Mouse (Mus musculus) hindbrain, embryonic 15.5 days (tissue): ENCODE data around the gene Olfr612. TPM values are rescaled to one million over a fixed set of nuclear protein-coding genes. Genes with fewer than 3 reads are reported as not detected.
"Not testable (repeated sequence)": the region's sequence is repeated elsewhere in the genome, so short reads cannot be mapped to it uniquely, and the experiment has no call there.

Source experiments
- ATAC-seq: fragments of 200-750 bp; cut with Nextera tagmentation; 2 replicates; pipeline ENCODE4 v1.8.0; 2017; ENCODE audit warnings: low read depth, moderate number of reproducible peaks, moderate TSS enrichment; ENCODE audit not compliant: low FRiP score
- H3K27ac ChIP-seq: fragments of 300-500 bp; sonication (generic); replicated peaks from 2 replicates; pipeline ENCODE4 v1.5.1; 2015; ENCODE audit warnings: mild to moderate bottlenecking, inconsistent platforms
- H3K27me3 ChIP-seq: fragments of 300-500 bp; sonication (generic); 2 replicates; pipeline ENCODE4 v1.6.1; 2015; ENCODE audit warnings: control low read depth, inconsistent platforms
- H3K36me3 ChIP-seq: fragments of 300-500 bp; sonication (generic); 2 replicates; pipeline ENCODE4 v1.6.1; 2015; ENCODE audit warnings: control low read depth, inconsistent platforms
- H3K4me1 ChIP-seq: fragments of 300-500 bp; sonication (generic); replicated peaks from 2 replicates; pipeline ENCODE4 v1.6.1; 2015; ENCODE audit warnings: control low read depth, inconsistent platforms
- H3K4me2 ChIP-seq: fragments of 300-500 bp; sonication (generic); 2 replicates; pipeline ENCODE4 v1.6.1; 2015; ENCODE audit warnings: moderate library complexity, mild to moderate bottlenecking, inconsistent platforms
- H3K4me3 ChIP-seq: fragments of 300-500 bp; sonication (generic); 2 replicates; pipeline ENCODE4 v1.5.1; 2015; ENCODE audit warnings: mild to moderate bottlenecking, inconsistent platforms
- H3K9ac ChIP-seq: fragments of 300-500 bp; sonication (generic); 2 replicates; pipeline ENCODE4 v1.6.1; 2015; ENCODE audit warnings: inconsistent platforms
- H3K9me3 ChIP-seq: fragments of 300-500 bp; sonication (generic); 2 replicates; pipeline ENCODE4 v1.6.1; 2016; ENCODE audit warnings: control low read depth, inconsistent platforms
- WGBS: fragments of 180-500 bp; shearing (Covaris S2); methylation state at CpG from one replicate; pipeline ENCODE4 v1.1.7; 2015; 5-methylcytosine and 5-hydroxymethylcytosine counted together
- microRNA-seq: library from miRNA; unstranded; fragments of <30 nt; microRNA quantifications from one replicate; pipeline ENCODE4, GENCODE M21; 2016
- polyA plus RNA-seq: library from polyadenylated mRNA; unstranded; fragments of >200 nt; fragmentation: Nextera tagmentation; extraction: Ambion mirVana; gene quantifications from 2 replicates; pipeline ENCODE4 v1.2.1, GENCODE M21; 2015

Gene Olfr612
- polyA plus RNA-seq, result not detected in 2 replicates

- not testable (repeated sequence) for H3K27me3 ChIP-seq, H3K27ac ChIP-seq, H3K9ac ChIP-seq, ATAC-seq, H3K4me3 ChIP-seq, H3K4me1 ChIP-seq, H3K9me3 ChIP-seq, H3K36me3 ChIP-seq, H3K4me2 ChIP-seq
- WGBS, result 81% methylated on average over 2 of the region's 2 CpGs
Measured at GRCm38 (mm10) chr7:103542617-103543016, at the start of gene Olfr612. Olfr612 (minus strand) TSS chr7:103542717.

DNA sequence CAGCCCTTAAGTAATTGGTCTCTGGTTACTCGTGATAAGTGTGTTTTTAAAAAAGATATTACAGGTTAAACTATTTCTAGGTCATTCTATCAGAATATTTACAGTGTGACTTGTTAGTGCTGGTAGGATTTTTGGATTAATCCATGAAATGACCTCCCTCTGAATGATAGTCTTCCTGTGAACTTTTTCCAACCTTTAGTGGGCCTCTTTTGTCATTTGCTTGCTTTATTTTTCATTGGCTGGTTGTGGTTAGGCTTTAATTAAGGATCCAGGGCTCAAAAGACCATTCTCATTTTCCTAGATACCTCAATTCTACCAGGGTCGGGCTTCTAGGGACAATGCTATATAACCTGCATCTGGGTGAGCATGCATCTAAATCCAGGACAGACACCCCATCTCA is 47.3 kb upstream of the Olfr612 start, which contains the start of gene Olfr618:
Gene Olfr618 (plus strand): TSS at position 301 of the 400 bp plus-strand sequence.
- H3K9ac ChIP-seq, result no peak within 1 kb of the TSS
- H3K4me1 ChIP-seq, result no peaks in the 10 kb centered on the region
- no peaks in the 10 kb centered on the region for H3K27me3 ChIP-seq
- no peaks in the 10 kb centered on the region for H3K36me3 ChIP-seq
- H3K27ac ChIP-seq, result no peak within 1 kb of the TSS
- ATAC-seq, result no peak
- H3K9me3 ChIP-seq, result no peaks in the 10 kb centered on the region
- H3K4me3 ChIP-seq, result no peak within 1 kb of the TSS
- H3K4me2 ChIP-seq, result no peak within 1 kb of the TSS
- WGBS, result 73% methylated on average over 2 of the region's 2 CpGs

DNA sequence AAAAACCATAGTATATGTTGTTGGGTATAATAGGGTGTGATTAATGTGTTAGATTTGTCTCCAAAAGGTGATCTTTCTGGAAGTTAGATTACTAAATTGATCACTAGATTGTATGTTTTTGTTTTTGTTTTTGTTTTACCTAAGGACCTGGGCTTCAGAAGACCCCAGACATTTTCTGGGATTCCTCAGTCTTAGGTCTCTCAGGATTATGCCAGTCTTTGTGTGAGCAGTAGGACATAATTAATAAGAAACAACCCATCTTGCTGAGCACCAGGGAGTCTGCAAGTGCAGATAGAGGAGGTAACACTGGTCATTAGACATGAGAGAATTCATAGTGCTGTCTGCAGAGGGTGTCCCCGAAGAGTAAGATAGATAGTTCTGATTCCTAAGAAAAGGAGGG is 30.2 kb upstream of the Olfr612 start, which contains the start of gene Olfr617:
Gene Olfr617 (plus strand): TSS at position 301 of the 400 bp plus-strand sequence.
- Histone ChIP-seq H3K36me3 (no peaks in the 10 kb centered on the region), H3K4me1 (no peaks in the 10 kb centered on the region), H3K4me3 (no peak within 1 kb of the TSS), H3K9me3 (no peaks in the 10 kb centered on the region), H3K4me2 (no peak within 1 kb of the TSS), H3K27ac (no peak within 1 kb of the TSS), H3K9ac (no peak within 1 kb of the TSS), H3K27me3 (no peaks in the 10 kb centered on the region)
- no peak for ATAC-seq
- WGBS, result 100% methylated on average over 1 of the region's 1 CpGs

- H3K27me3 ChIP-seq, result no peaks in the 10 kb centered on the region
- no peaks in the 10 kb centered on the region for H3K36me3 ChIP-seq
- ATAC-seq, result no peak
- WGBS, result 80% methylated on average over 3 of the region's 3 CpGs
- no peak within 1 kb of the TSS for H3K4me2 ChIP-seq
- no peak within 1 kb of the TSS for H3K9ac ChIP-seq
- H3K4me3 ChIP-seq, result no peak within 1 kb of the TSS
- H3K27ac ChIP-seq, result no peak within 1 kb of the TSS
- no peaks in the 10 kb centered on the region for H3K4me1 ChIP-seq
- H3K9me3 ChIP-seq, result no peaks in the 10 kb centered on the region
Measured at GRCm38 (mm10) chr7:103569043-103569442, 26.5 kb upstream of the Olfr612 start, which contains the start of gene Olfr616. Olfr616 (minus strand) TSS chr7:103569143.

DNA sequence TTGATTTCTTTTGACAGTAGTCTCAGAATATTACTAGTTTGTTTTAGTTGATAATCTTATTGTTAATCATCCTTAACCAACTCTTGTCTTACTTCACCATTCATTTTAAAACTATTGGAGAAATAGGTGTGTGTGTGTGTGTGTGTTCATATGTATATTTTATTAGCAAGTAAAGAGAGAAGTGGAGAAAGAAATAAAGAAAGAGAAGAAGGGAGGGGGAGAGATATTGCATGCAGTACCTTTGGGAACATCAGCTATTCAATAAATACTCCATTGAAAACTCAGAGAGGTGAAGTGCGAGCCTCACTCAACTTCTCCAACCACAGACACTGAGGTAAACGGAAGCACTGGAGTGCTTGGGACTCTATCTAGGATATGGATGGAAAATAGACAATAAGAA is 13.3 kb upstream of the Olfr612 start, which contains the start of gene Olfr615:
Gene Olfr615 (plus strand): TSS at position 301 of the 400 bp plus-strand sequence.
- Histone ChIP-seq H3K4me1 (no peaks in the 10 kb centered on the region), H3K36me3 (no peaks in the 10 kb centered on the region)
- 85% methylated on average over 2 of the region's 2 CpGs for WGBS

GRCm38 (mm10) chr7:103547774-103548173 is 5.3 kb upstream of the Olfr612 start, which contains the start of gene Olfr613:
Olfr613 (plus strand) TSS chr7:103548074.
- no peak within 1 kb of the TSS for H3K9ac ChIP-seq
- ATAC-seq, result no peak
- no peaks in the 10 kb centered on the region for H3K36me3 ChIP-seq
- H3K27me3 ChIP-seq, result no peaks in the 10 kb centered on the region
- H3K27ac ChIP-seq, result no peak within 1 kb of the TSS
- 85% methylated on average over 2 of the region's 2 CpGs for WGBS
- no peaks in the 10 kb centered on the region for H3K9me3 ChIP-seq
- H3K4me2 ChIP-seq, result no peak within 1 kb of the TSS
- H3K4me3 ChIP-seq, result no peak within 1 kb of the TSS
- H3K4me1 ChIP-seq, result no peaks in the 10 kb centered on the region

More for the DNA sequence above, 13.3 kb upstream of the Olfr612 start, which contains the start of gene Olfr615:
- no peak within 1 kb of the TSS for H3K9ac ChIP-seq
- no peak within 1 kb of the TSS for H3K27ac ChIP-seq
- H3K9me3 ChIP-seq, result no peaks in the 10 kb centered on the region
- no peaks in the 10 kb centered on the region for H3K27me3 ChIP-seq
- no peak within 1 kb of the TSS for H3K4me2 ChIP-seq
- H3K4me3 ChIP-seq, result no peak within 1 kb of the TSS
- no peak for ATAC-seq

DNA sequence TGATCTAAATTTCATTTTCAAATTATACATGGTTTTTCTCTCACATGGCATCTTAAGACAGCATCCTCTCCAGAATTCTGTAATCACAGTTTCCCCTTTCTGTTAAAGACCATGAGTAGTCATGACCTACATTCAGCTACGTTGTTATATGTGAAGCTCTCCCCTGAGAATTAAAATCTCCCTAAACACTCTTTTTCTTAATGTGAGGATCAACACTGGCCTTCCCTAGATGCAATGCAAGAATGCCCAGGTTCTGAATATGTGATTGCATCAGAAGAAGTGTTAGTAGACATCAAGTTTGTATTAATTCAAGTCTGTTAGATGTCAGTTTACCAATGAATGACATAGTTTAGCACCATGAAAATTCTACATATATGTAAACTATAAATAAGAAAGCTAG is 21.8 kb downstream of the Olfr612 start, which contains the start of gene Olfr611:
Gene Olfr611 (minus strand): TSS at position 101 of the 400 bp plus-strand sequence.
- H3K27ac ChIP-seq, H3K36me3 ChIP-seq, H3K4me3 ChIP-seq, H3K4me2 ChIP-seq, H3K4me1 ChIP-seq, H3K9me3 ChIP-seq, H3K27me3 ChIP-seq, H3K9ac ChIP-seq, ATAC-seq: not testable (repeated sequence)
- WGBS, result 67% methylated on average over 1 of the region's 1 CpGs

DNA sequence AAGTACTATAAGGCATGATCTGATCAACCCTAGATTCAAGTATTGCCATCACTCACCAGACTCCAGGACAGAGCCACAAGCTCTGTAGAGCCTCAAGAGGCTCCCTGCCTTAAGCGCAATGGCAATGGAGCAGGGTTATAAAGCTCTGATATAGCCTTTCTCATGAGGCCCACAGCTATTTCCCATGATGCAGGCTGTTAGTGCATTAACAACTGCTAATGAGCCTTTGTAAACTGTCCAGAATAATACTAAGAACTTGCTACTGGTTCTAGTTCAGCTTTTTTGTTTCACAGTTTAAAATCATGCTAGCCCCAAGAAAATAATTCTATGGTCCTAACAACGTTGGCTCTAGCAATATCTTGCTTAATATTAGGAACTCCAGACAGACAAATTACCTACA is 30.5 kb downstream of the Olfr612 start, which contains the start of gene Olfr610:
Gene Olfr610 (minus strand): TSS at position 101 of the 400 bp plus-strand sequence.
- Histone ChIP-seq H3K9me3 (no peaks in the 10 kb centered on the region), H3K27me3 (no peaks in the 10 kb centered on the region), H3K36me3 (no peaks in the 10 kb centered on the region), H3K9ac (no peak within 1 kb of the TSS), H3K4me1 (no peaks in the 10 kb centered on the region), H3K4me2 (no peak within 1 kb of the TSS), H3K27ac (no peak within 1 kb of the TSS), H3K4me3 (no peak within 1 kb of the TSS)
- 89% methylated on average over 2 of the region's 2 CpGs for WGBS
- no peak for ATAC-seq

- Histone ChIP-seq H3K27me3 (no peaks in the 10 kb centered on the region), H3K4me1 (no peaks in the 10 kb centered on the region), H3K4me2 (no peak within 1 kb of the TSS), H3K9ac (no peak within 1 kb of the TSS), H3K36me3 (no peaks in the 10 kb centered on the region), H3K27ac (no peak within 1 kb of the TSS), H3K9me3 (no peaks in the 10 kb centered on the region), H3K4me3 (no peak within 1 kb of the TSS)
- WGBS, result 80% methylated on average over 1 of the region's 1 CpGs
- ATAC-seq, result no peak
Measured at GRCm38 (mm10) chr7:103497962-103498361, 44.6 kb downstream of the Olfr612 start, which contains the start of gene Olfr609. Olfr609 (minus strand) TSS chr7:103498062.

Small RNA genes within 50 kb of the gene (microRNA-seq; reads per million reads assigned to microRNA genes)
- gene Gm26506, result not detected

Other genes with a start within 250 kb of the Olfr612 start
- gene Olfr596, start 237.1 kb downstream of the Olfr612 start, polyA plus RNA-seq, result not detected in 2 replicates
- gene Olfr597, start 226.4 kb downstream of the Olfr612 start, polyA plus RNA-seq, result not detected in 2 replicates
- gene Olfr598, start 219.1 kb downstream of the Olfr612 start, polyA plus RNA-seq, result not detected in 2 replicates
- not detected in 2 replicates for gene Olfr599, start 206.8 kb downstream of the Olfr612 start, polyA plus RNA-seq
- gene Olfr600, start 193.0 kb downstream of the Olfr612 start, polyA plus RNA-seq, result not detected in 2 replicates
- not detected in 2 replicates for gene Olfr601, start 180.1 kb downstream of the Olfr612 start, polyA plus RNA-seq
- not detected in 2 replicates for gene Olfr603, start 156.5 kb downstream of the Olfr612 start, polyA plus RNA-seq
- gene Usp17lc, start 127.6 kb downstream of the Olfr612 start, polyA plus RNA-seq, result not detected in 2 replicates
- not detected in 2 replicates for gene Olfr605, start 97.3 kb downstream of the Olfr612 start, polyA plus RNA-seq
- gene Olfr606, start 93.7 kb downstream of the Olfr612 start, polyA plus RNA-seq, result not detected in 2 replicates
- gene Olfr607, start 78.6 kb downstream of the Olfr612 start, polyA plus RNA-seq, result not detected in 2 replicates
- gene Olfr608, start 72.8 kb downstream of the Olfr612 start, polyA plus RNA-seq, result not detected in 2 replicates
- not detected in 2 replicates for gene Olfr609, start 44.7 kb downstream of the Olfr612 start, polyA plus RNA-seq
- gene Olfr610, start 30.6 kb downstream of the Olfr612 start, polyA plus RNA-seq, result not detected in 2 replicates
- not detected in 2 replicates for gene Olfr611, start 21.9 kb downstream of the Olfr612 start, polyA plus RNA-seq
- not detected in 2 replicates for gene Olfr613, start 5.4 kb upstream of the Olfr612 start, polyA plus RNA-seq
- not detected in 2 replicates for gene Olfr615, start 13.4 kb upstream of the Olfr612 start, polyA plus RNA-seq
- not detected in 2 replicates for gene Olfr616, start 26.4 kb upstream of the Olfr612 start, polyA plus RNA-seq
- gene Olfr617, start 30.3 kb upstream of the Olfr612 start, polyA plus RNA-seq, result not detected in 2 replicates
- gene Olfr618, start 47.4 kb upstream of the Olfr612 start, polyA plus RNA-seq, result not detected in 2 replicates
- gene Olfr619, start 57.9 kb upstream of the Olfr612 start, polyA plus RNA-seq, result not detected in 2 replicates
- not detected in 2 replicates for gene Olfr620, start 69.8 kb upstream of the Olfr612 start, polyA plus RNA-seq
- not detected in 2 replicates for gene Olfr622, start 100.0 kb upstream of the Olfr612 start, polyA plus RNA-seq
- gene Olfr623, start 121.0 kb upstream of the Olfr612 start, polyA plus RNA-seq, result not detected in 2 replicates
- gene Olfr624, start 128.5 kb upstream of the Olfr612 start, polyA plus RNA-seq, result 0.03 TPM in 1 of 2 replicates, not detected in the other
- not detected in 2 replicates for gene Olfr625-ps1, start 140.0 kb upstream of the Olfr612 start, polyA plus RNA-seq
- gene Olfr243, start 172.0 kb upstream of the Olfr612 start, polyA plus RNA-seq, result not detected in 2 replicates
- gene Olfr628, start 187.7 kb upstream of the Olfr612 start, polyA plus RNA-seq, result not detected in 2 replicates
- not detected in 2 replicates for gene Olfr629, start 202.2 kb upstream of the Olfr612 start, polyA plus RNA-seq
- not detected in 2 replicates for gene Olfr630, start 214.6 kb upstream of the Olfr612 start, polyA plus RNA-seq
- gene Olfr69, start 228.9 kb upstream of the Olfr612 start, polyA plus RNA-seq, result not detected in 2 replicates
- not detected in 2 replicates for gene Olfr68, start 237.0 kb upstream of the Olfr612 start, polyA plus RNA-seq
- not detected in 2 replicates for gene Olfr67, start 249.1 kb upstream of the Olfr612 start, polyA plus RNA-seq